Mouse (Mus musculus): Measurements from ENCODE around the gene Auh.

Auh gene

GRCm38 (mm10) chr13:52875541-52876325, 53.7 kb downstream of the Auh start:
- no peak for DNase-seq

GRCm38 (mm10) chr13:52875089-52875488, 54.4 kb downstream of the Auh start:
- no peak for DNase-seq

- DNase-seq: no peak
Measured at GRCm38 (mm10) chr13:52874338-52874737, 55.1 kb downstream of the Auh start.

GRCm38 (mm10) chr13:52873923-52874322, 55.6 kb downstream of the Auh start:
- no peak for DNase-seq

- DNase-seq: peak; percentile 76
Measured at GRCm38 (mm10) chr13:52866005-52866792, 63.3 kb downstream of the Auh start.

- no peak for DNase-seq
Measured at GRCm38 (mm10) chr13:52863436-52863835, 66.0 kb downstream of the Auh start.

DNA sequence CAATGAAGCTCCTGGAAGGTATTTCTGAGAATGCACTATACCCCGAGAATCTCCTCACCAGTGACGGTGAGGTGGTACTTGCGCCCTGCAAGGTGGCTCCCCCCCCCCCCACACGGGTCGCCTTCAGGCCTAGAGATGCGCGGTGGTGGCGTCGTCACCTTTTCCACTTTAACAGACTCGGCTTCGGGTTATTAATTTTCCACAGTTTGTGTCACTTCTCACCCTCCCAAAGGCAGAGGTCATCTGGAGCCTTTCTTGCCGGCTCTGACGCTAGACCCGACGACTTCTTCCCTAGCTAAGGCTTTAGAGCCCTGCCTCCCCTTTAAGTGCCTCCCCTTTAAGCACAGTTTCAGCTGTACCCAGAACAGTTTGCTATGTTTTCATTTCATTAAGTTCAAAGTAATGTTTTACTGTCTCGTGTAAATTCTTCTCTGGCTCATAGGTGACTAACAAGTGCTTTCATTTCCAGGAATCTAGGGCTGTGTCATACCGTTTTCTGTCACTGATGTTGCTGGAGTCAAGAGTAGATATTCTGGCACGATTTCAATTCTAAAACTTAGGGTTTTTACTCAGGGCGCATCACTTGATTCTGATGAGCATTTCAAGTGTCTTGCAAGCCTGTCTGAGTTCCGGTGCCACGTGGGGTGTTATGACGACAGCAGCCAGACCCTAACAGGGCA, 69.3 kb downstream of the Auh start:
- DNase-seq: no peak

- DNase-seq: no peak
Measured at GRCm38 (mm10) chr13:52859065-52859820, 70.2 kb downstream of the Auh start.

- DNase-seq: no peak
Measured at GRCm38 (mm10) chr13:52858373-52858772, 71.1 kb downstream of the Auh start.

GRCm38 (mm10) chr13:52857781-52858180, 71.7 kb downstream of the Auh start:
- DNase-seq: no peak

DNA sequence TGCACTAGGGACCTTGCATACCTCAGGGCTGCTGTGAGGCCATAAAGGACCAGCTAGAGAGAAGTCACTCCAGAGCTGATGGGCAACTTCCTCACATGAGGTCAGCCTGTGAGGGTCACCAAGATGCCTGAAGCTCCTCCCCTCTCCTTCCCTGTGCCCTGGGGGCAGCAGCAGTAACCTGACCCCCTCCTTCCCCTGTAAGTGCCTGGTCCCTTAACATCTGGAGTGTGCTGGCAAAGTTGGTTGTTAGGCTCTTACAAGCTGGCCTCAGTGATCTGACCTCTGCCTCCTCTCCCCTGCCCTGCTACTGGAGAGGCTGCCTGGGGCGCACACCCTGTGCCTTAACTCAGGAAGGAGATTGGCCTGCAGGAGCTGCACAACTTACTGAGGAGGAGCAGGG, 75.9 kb downstream of the Auh start:
- DNase-seq: no peak

DNA sequence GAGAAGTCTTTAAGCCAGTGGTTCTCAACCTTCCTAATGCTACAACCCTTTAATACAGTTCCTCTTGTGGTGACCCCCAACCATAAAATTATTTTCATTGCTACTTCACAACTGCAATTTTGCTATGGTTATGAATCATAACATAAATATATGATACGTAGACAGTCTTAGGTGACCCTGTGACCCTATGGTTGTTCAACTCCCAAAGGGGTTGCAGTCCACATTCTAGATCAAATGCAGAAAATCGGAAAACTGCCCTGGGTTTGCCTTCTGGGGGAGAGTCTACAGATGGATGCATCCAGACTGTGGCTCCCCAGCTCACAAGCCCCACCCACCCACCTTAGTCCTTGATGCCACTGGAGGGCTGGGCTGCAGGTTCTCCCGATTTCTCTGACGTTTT, 77.6 kb downstream of the Auh start:
- DNase-seq: no peak

DNA sequence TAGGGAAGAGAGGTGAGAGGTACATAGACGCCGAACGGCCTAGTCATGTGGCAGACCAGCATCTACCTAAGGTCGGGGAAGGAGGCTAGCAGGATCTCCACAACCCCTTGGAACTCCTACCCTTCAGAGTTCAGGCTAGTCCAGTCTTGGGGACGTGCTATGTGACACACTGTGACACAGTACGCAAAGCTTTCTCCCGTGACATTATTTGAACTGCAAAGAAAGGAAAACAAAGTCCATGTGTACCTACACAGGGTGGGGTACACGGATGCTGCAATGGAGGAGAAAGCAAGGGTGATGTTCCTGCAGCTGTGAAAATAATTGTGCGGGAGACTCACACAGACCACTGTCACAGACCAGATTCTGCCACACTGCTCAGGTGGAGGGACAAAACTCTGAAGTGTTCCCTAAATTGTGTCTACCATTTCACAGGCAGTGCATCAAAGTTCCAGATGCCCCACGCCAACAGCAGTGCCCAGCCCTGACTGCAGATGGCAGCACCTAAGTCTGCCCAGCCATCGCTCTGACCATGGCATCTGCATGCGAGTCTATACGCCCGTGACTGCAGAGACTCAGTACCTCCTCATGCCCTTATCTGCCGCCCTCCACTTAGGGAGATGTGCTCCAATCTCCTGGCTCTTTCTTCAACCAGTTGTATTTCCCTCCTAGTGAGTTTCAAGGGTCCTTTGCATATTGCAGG, 79.3 kb downstream of the Auh start:
- no peak for DNase-seq

DNA sequence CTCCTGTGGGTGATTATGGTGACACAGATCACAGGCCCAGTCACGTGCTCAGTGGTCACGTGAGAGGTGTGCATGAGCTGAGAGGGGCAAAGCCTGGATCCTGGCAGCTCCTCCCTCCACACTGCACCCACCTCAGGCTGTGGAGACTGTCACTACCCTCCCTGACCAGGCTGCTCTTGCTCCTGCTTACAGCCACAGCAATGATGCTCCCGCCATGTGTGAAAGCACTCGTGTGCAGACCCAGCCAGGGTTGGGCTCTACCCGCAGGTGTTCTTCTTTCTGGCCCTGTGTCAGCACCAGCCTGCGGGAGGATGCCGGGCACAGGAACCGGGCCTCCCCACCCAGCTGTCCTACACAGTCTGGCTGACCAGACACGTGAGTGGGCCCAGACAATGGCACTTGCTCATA, 80.1 kb downstream of the Auh start:
- DNase-seq: peak; percentile 65

DNA sequence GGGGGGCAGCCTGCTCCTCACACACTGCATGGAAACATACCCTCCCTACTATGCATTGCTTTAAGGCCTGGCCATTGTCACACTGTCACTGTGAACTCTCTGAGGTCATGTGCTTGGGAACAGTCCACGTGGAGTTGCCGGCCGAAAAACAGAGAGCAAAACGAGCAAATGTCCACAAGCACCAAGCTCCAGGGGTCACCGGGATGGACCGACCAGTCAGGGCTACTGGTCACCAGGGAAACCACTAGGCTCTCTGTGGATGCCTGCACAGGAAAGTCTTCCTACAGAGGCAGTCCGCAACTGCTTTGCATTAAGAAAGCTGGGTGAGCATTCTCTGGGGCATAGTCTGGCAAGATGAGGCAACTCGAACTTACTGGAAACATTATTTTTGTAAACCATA, 82.0 kb downstream of the Auh start:
- no peak for DNase-seq

DNA sequence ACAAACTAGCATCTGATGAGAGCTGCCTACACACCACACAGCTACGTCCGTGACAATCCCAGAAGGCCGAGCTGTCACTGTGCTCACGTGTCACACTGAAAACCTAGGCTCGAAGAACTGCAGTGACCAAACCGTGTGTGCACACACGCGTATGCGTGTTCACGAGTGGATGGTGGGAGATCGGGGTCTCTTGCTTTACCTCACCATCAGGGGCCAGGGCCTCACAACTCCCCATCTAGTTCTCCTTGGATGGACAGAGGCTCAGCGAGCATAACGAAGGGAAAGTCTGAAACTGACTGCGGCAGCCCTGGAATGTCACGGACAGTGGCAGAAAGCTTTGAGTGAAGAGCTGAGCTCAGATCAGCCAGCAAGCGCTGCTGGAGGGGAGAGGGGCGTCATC, 82.4 kb downstream of the Auh start:
- no peak for DNase-seq

- no peak for DNase-seq
Measured at GRCm38 (mm10) chr13:52845618-52846017, 83.9 kb downstream of the Auh start.

DNA sequence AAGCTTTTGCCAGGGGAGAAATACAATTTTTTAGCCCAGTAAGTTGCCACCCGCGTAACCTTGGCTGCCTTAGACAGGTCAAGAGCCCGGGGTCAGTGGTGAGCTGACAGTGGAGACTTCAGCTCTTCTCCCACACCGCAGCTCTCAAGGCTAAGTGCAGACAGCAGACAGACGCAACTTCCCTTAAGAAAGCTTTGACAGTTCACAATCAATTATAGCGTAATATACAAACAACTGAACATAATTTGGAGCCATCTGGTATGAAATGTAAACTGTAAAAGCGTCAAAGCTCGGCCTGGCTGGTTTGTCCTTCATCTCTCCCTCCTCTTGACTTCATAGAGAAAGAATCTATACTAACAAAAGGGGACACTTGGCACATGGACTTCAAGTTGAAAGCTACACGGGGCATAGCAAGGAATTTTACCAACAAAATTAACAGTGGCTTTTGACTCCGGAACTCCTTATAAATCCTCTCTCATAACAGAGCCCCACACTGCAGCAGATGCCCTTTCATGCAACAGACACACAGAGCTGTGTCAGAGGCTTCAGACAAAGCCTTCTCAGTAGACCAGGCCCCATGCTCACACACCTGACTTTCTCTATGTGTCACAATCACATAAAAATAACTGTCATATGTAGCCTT, 85.8 kb downstream of the Auh start:
- no peak for DNase-seq

- DNase-seq: no peak
Measured at GRCm38 (mm10) chr13:52836231-52836630, 93.2 kb downstream of the Auh start.

GRCm38 (mm10) chr13:52834591-52834990, 94.9 kb downstream of the Auh start:
- DNase-seq: no peak

- DNase-seq: no peak
Measured at GRCm38 (mm10) chr13:52833748-52834147, 95.7 kb downstream of the Auh start.

DNA sequence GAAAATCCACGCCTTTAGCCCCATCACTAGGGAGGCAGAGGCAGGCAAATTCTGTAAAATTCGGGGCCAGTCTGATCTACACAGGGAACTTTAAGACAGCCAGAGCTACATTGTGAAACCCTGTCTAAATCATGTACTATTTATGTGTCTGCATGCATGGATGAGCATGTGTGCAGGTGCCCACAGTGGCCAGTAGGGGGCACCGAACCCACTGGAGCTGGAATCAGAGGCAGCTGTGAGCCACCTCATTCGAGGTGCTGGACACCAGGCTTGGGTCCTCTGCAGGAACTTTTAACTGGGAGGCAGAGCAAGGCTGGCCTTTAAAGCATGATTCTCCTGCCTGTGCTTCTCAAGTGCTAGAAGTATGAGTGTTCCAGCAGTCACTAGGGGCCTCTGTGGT, 96.3 kb downstream of the Auh start:
- no peak for DNase-seq
